In the genomic region with DNA sequence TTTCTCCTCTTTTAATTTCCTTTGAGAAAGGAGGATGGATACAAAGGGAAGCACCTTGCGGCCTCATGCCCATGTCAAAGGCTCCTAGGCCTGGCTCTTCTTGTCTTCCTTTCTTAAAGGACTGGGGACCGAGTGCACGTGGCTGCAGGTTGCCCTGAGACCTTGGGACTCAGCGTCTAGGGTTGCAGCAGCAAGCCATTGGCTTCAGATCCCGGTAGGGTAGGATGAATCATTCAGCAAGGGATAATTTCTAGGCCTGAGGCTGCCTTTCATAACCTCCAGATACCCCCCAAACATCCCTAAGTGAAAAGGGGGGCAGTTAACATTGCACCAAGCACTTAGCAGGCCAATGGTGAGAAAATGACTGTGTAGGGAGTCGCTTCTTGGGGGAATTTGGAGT, we compare ENCODE assay signal across 10 mouse cellular contexts. TPM values are rescaled to one million over a fixed set of nuclear protein-coding genes. Genes with fewer than 3 reads are reported as not detected.
DNase-seq lines count a peak whose midpoint lies in the region; ATAC-seq lines count a peak whose summit lies in the region.
"Had no signal": no experiment of that assay in that cellular context is flagged by ENCODE, and none has a peak within 500 bp of the region (broad histone marks: within the 10 kb centered on the region; RNA-seq: fewer than 3 reads in every experiment).

No protein-coding gene starts in this region.

- 17% methylated on average over 6 of the region's 6 CpGs for WGBS in heart, embryonic 14.5 days
- WGBS in intestine, embryonic 15.5 days: 21% methylated on average over 6 of the region's 6 CpGs

- H3K4me3 ChIP-seq in heart, embryonic 14.5 days (ENCODE audit: control insufficient read depth in 1 of 2, insufficient read depth in 1 of 2, low read depth in 1 of 2, low read length in 2 of 2): peak overlapping the region in 1 of 2 experiments; percentile 34; a peak in 2 of 4 replicates
- peak overlapping the region; percentile 49 for H3K4me3 ChIP-seq in brown adipose tissue, adult 24 weeks (ENCODE audit: insufficient read depth, low read depth, low read length)
- peak overlapping the region; percentile 26 for H3K4me3 ChIP-seq in intestine, embryonic 15.5 days (replicated peaks)
- H3K4me3 ChIP-seq in megakaryocyte, embryonic 14.5 days (replicated peaks): peak overlapping the region; percentile 91

- intact Hi-C loops in heart, postnatal 25 days (cut with DNase I): no loop called here
- intact Hi-C loops in gastrocnemius, postnatal 36 days (cut with DNase I): no loop called here

- H3K27me3 ChIP-seq in heart, embryonic 14.5 days (ENCODE audit: control insufficient read depth, insufficient read depth, low read length): peaks cover 100% of the 10 kb centered on the region
- H3K27me3 ChIP-seq in intestine, embryonic 15.5 days (replicated peaks): peaks cover 7% of the 10 kb centered on the region
- peaks cover 96% of the 10 kb centered on the region for H3K27me3 ChIP-seq in megakaryocyte, embryonic 14.5 days (replicated peaks)
- H3K27me3 ChIP-seq: Patski had no signal

- DNase-seq in heart, postnatal 25 days (ENCODE audit: low spot score): no peak
- DNase-seq in right cerebral cortex, postnatal 25 days: no peak
- DNase-seq in cerebellum, adult 8-10 months: no peak
- no peak for DNase-seq in gastrocnemius, postnatal 36 days

- no peak for ATAC-seq in heart, embryonic 14.5 days (ENCODE audit: insufficient number of reproducible peaks, insufficient read depth, low FRiP score, low read depth)
- ATAC-seq in intestine, embryonic 15.5 days: no peak

- no peaks in the 10 kb centered on the region for H3K9me3 ChIP-seq in heart, embryonic 14.5 days (ENCODE audit: control insufficient read depth, low read length)
- no peaks in the 10 kb centered on the region for H3K9me3 ChIP-seq in intestine, embryonic 15.5 days
- no peaks in the 10 kb centered on the region for H3K9me3 ChIP-seq in megakaryocyte, embryonic 14.5 days

- no peaks in the 10 kb centered on the region for H3K4me1 ChIP-seq in heart, embryonic 14.5 days (ENCODE audit: control insufficient read depth in 2 of 2, insufficient read depth in 2 of 2, low read length in 2 of 2)
- peaks cover 21% of the 10 kb centered on the region for H3K4me1 ChIP-seq in brown adipose tissue, adult 24 weeks (ENCODE audit: control insufficient read depth, insufficient read depth, insufficient read length, low read length)
- H3K4me1 ChIP-seq in intestine, embryonic 15.5 days (replicated peaks): peaks cover 50% of the 10 kb centered on the region
- H3K4me1 ChIP-seq in megakaryocyte, embryonic 14.5 days: peaks cover 35% of the 10 kb centered on the region

- peak overlapping the region; percentile 55 for H3K4me2 ChIP-seq in heart, embryonic 14.5 days (ENCODE audit: low read length)
- H3K4me2 ChIP-seq in intestine, embryonic 15.5 days (replicated peaks): peak overlapping the region; percentile 81

- H3K9ac ChIP-seq in heart, embryonic 14.5 days (ENCODE audit: low read length): no peak overlapping the region
- H3K9ac ChIP-seq in intestine, embryonic 15.5 days: peak overlapping the region; percentile 61

- H3K36me3 ChIP-seq in heart, embryonic 14.5 days (ENCODE audit: control insufficient read depth, insufficient read depth, low read length): no peaks in the 10 kb centered on the region
- no peaks in the 10 kb centered on the region for H3K36me3 ChIP-seq in intestine, embryonic 15.5 days
- no peaks in the 10 kb centered on the region for H3K36me3 ChIP-seq in megakaryocyte, embryonic 14.5 days (replicated peaks; ENCODE audit: low read length)

- H3K27ac ChIP-seq in heart, embryonic 14.5 days (replicated peaks in 1 of 2; ENCODE audit: control insufficient read depth in 1 of 2, insufficient read depth in 1 of 2, low read depth in 2 of 2, low read length in 2 of 2): no peak overlapping the region
- peak overlapping the region; percentile 70 for H3K27ac ChIP-seq in brown adipose tissue, adult 24 weeks (replicated peaks; ENCODE audit: low read depth, low read length)
- peak overlapping the region; percentile 86 for H3K27ac ChIP-seq in intestine, embryonic 15.5 days

RNA-seq across cellular contexts. Expression of a gene that starts 7.0 kb away (rescaled TPM):
- 0.09 and 0.15 TPM in 2 replicates for polyA plus RNA-seq in heart, embryonic 14.5 days (2014; fragmentation: Nextera tagmentation; extraction: Ambion mirVana)
- total RNA-seq in heart, postnatal 25 days (2021): under 1 TPM; 0.57 to 0.59 TPM
- 6.0 and 6.4 TPM in 2 replicates for polyA plus RNA-seq in brown adipose tissue, adult 24 weeks (2012; ENCODE audit: insufficient read depth, insufficient read length, missing spikeins)
- polyA plus RNA-seq in intestine, embryonic 15.5 days (2015; fragmentation: Nextera tagmentation; extraction: Ambion mirVana): 2.8 and 3.2 TPM in 2 replicates
- polyA plus RNA-seq in megakaryocyte, embryonic 14.5 days (2012; ENCODE audit: insufficient read depth, low replicate concordance): 1.5 and 4.5 TPM in 2 replicates
- under 1 TPM; 0.23 to 0.54 TPM for total RNA-seq in gastrocnemius, postnatal 36 days (2021)
- total RNA-seq: left cerebral cortex, postnatal 36 days had no signal

RNA-seq across cellular contexts. Expression of a gene that starts 8.0 kb away (rescaled TPM):
- polyA plus RNA-seq in heart, embryonic 14.5 days (2014; fragmentation: Nextera tagmentation; extraction: Ambion mirVana): 0.27 TPM in 1 of 2 replicates, not detected in the other
- total RNA-seq in heart, postnatal 25 days (2021): under 1 TPM; 0.10 to 0.14 TPM
- 1.1 and 1.2 TPM in 2 replicates for polyA plus RNA-seq in brown adipose tissue, adult 24 weeks (2012; ENCODE audit: insufficient read depth, insufficient read length, missing spikeins)
- polyA plus RNA-seq in intestine, embryonic 15.5 days (2015; fragmentation: Nextera tagmentation; extraction: Ambion mirVana): 27.2 and 31.3 TPM in 2 replicates
- not detected in 2 replicates for polyA plus RNA-seq in megakaryocyte, embryonic 14.5 days (2012; ENCODE audit: insufficient read depth, low replicate concordance)
- under 1 TPM; 0.52 to 0.61 TPM for total RNA-seq in gastrocnemius, postnatal 36 days (2021)
- total RNA-seq: left cerebral cortex, postnatal 36 days had no signal

RNA-seq across cellular contexts. Expression of a gene that starts 12.0 kb away (rescaled TPM):
- 0.31 and 0.43 TPM in 2 replicates for polyA plus RNA-seq in heart, embryonic 14.5 days (2014; fragmentation: Nextera tagmentation; extraction: Ambion mirVana)
- total RNA-seq in heart, postnatal 25 days (2021): under 1 TPM; 0.36 to 0.45 TPM
- 1.7 and 2.0 TPM in 2 replicates for polyA plus RNA-seq in brown adipose tissue, adult 24 weeks (2012; ENCODE audit: insufficient read depth, insufficient read length, missing spikeins)
- 1.8 and 2.7 TPM in 2 replicates for polyA plus RNA-seq in intestine, embryonic 15.5 days (2015; fragmentation: Nextera tagmentation; extraction: Ambion mirVana)
- polyA plus RNA-seq in megakaryocyte, embryonic 14.5 days (2012; ENCODE audit: insufficient read depth, low replicate concordance): 0.21 and 1.2 TPM in 2 replicates
- total RNA-seq in gastrocnemius, postnatal 36 days (2021): under 1 TPM; 0.38 to 0.54 TPM
- total RNA-seq: left cerebral cortex, postnatal 36 days had no signal

RNA-seq across cellular contexts. Expression of a gene that starts 18.8 kb away (rescaled TPM):
- polyA plus RNA-seq in heart, embryonic 14.5 days (2014; fragmentation: Nextera tagmentation; extraction: Ambion mirVana): not detected in 2 replicates
- total RNA-seq in heart, postnatal 25 days (2021): not detected
- 0.91 and 1.9 TPM in 2 replicates for polyA plus RNA-seq in brown adipose tissue, adult 24 weeks (2012; ENCODE audit: insufficient read depth, insufficient read length, missing spikeins)
- polyA plus RNA-seq in intestine, embryonic 15.5 days (2015; fragmentation: Nextera tagmentation; extraction: Ambion mirVana): 14.4 and 16.1 TPM in 2 replicates
- polyA plus RNA-seq in megakaryocyte, embryonic 14.5 days (2012; ENCODE audit: insufficient read depth, low replicate concordance): not detected in 2 replicates
- under 1 TPM; 0.38 to 0.54 TPM for total RNA-seq in gastrocnemius, postnatal 36 days (2021)
- total RNA-seq: left cerebral cortex, postnatal 36 days had no signal

RNA-seq across cellular contexts. Expression of a gene that starts 24.7 kb away (rescaled TPM):
- polyA plus RNA-seq in heart, embryonic 14.5 days (2014; fragmentation: Nextera tagmentation; extraction: Ambion mirVana): 0.36 TPM in 1 of 2 replicates, not detected in the other
- not detected for total RNA-seq in heart, postnatal 25 days (2021)
- 2.1 and 2.6 TPM in 2 replicates for polyA plus RNA-seq in brown adipose tissue, adult 24 weeks (2012; ENCODE audit: insufficient read depth, insufficient read length, missing spikeins)
- 10.7 and 12.4 TPM in 2 replicates for polyA plus RNA-seq in intestine, embryonic 15.5 days (2015; fragmentation: Nextera tagmentation; extraction: Ambion mirVana)
- not detected in 2 replicates for polyA plus RNA-seq in megakaryocyte, embryonic 14.5 days (2012; ENCODE audit: insufficient read depth, low replicate concordance)
- under 1 TPM; 0.39 to 0.41 TPM for total RNA-seq in gastrocnemius, postnatal 36 days (2021)
- total RNA-seq: left cerebral cortex, postnatal 36 days had no signal

Comparison
In these comparisons a context has a peak if more than half of its experiments do, and no peak if none do; other contexts are left out.
1. H3K27ac ChIP-seq: peak in brown adipose tissue, adult 24 weeks (single experiment) and intestine, embryonic 15.5 days (single experiment); none in heart, embryonic 14.5 days (0 of 2).
2. RNA of a gene that starts 8.0 kb away (polyA plus RNA-seq): 27.2 to 31.3 TPM in intestine, embryonic 15.5 days; 1.1 to 1.2 TPM in brown adipose tissue, adult 24 weeks, 0.27 TPM in heart, embryonic 14.5 days and not detected in megakaryocyte, embryonic 14.5 days; every median in the first group is over 10 times any median in the second.